Mouse (Mus musculus) NIH3T3 (cell line): ENCODE results near the gene 2310057J18Rik.
"Not testable (repeated sequence)": the region's sequence is repeated elsewhere in the genome, so short reads cannot be mapped to it uniquely, and the experiment has no call there.

Experiments used
- DNase-seq: peaks from one replicate; pipeline ENCODE4 v3.0.0-alpha.2; 2012; ENCODE audit warnings: low read depth

The 2310057J18Rik gene

GRCm38 (mm10) chr10:28986203-28986602 is at the start of gene 2310057J18Rik:
TSS of gene 2310057J18Rik (minus strand) at chr10:28986303.
- DNase-seq: no peak

- DNase-seq: not testable (repeated sequence)
Measured at GRCm38 (mm10) chr10:29029960-29030359, 43.9 kb upstream of the 2310057J18Rik start.

- no peak for DNase-seq
Measured at GRCm38 (mm10) chr10:29019496-29020270, 33.6 kb upstream of the 2310057J18Rik start.

- DNase-seq: no peak
Measured at GRCm38 (mm10) chr10:28997776-28998175, 11.7 kb upstream of the 2310057J18Rik start.

GRCm38 (mm10) chr10:28988990-28989389 is 2.9 kb upstream of the 2310057J18Rik start:
- no peak for DNase-seq

GRCm38 (mm10) chr10:28968189-28968588 is 17.9 kb downstream of the 2310057J18Rik start:
- DNase-seq: no peak

- DNase-seq: peak; percentile 85
Measured at GRCm38 (mm10) chr10:28955138-28955537, 31.0 kb downstream of the 2310057J18Rik start.

GRCm38 (mm10) chr10:28954515-28954914 is 31.6 kb downstream of the 2310057J18Rik start:
- peak; percentile 35 for DNase-seq
